Comparison of ENCODE assay signal across 32 mouse cellular contexts in the genomic region with DNA sequence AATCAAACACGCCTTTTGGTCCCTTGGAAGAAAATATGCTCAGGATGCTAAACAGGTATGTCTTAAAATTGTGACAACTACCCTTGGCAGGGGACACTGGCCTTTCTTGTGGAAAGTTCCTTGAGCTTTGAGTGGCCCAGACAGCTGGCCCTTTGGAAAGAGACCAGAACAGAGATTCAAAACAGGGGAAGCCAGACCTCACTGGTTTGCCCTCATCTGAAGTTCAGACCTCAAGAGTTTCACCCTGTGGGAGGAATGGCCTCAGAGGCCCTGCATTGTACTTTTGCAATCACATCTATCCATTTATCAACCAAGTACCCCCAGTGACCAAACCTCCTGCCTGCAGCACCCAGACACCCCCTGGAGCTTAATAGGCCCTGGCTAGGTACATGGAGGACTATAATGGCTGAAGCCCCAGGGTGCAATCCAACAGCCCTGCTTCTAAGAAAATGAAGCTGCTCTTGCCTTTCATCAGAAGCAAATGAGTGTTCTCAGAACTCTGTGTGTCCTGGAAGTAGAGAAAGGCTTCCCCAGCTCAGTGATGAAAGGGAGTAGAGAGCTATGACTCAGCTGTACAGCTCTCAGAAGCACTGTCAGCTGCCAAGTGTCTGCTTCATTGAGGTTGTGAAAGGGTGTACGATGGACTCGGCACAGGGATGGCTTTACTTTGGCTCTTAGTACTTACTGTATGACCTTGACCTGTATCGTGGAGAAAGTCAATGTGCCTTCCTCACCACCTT. TPM values are rescaled to one million over a fixed set of nuclear protein-coding genes. Genes with fewer than 3 reads are reported as not detected.
DNase-seq lines count a peak whose midpoint lies in the region; ATAC-seq lines count a peak whose summit lies in the region.
"Had no signal": no experiment of that assay in that cellular context is flagged by ENCODE, and none has a peak within 500 bp of the region (broad histone marks: within the 10 kb centered on the region; RNA-seq: fewer than 3 reads in every experiment).

No protein-coding gene starts in this region.

- no peaks in the 10 kb centered on the region for H3K4me1 ChIP-seq in kidney, embryonic 15.5 days
- H3K4me1 ChIP-seq: forebrain, embryonic 10.5 days; limb, embryonic 13.5 days; liver, embryonic 13.5 days; midbrain, embryonic 13.5 days had no signal

- DNase-seq in frontal cortex, postnatal 36 days (ENCODE audit: low spot score in 2 of 2), result peak; percentile 5 to 7
- DNase-seq in frontal cortex, postnatal 25 days (ENCODE audit: low spot score in 2 of 2), result no peak
- DNase-seq in kidney, postnatal 36 days, result peak; percentile 25 to 60
- DNase-seq in adrenal gland, postnatal 36 days, result peak; percentile 15 to 17
- peak; percentile 21 for DNase-seq in telencephalon, adult 2 months (ENCODE audit: low read depth, low spot score)
- DNase-seq in embryo, embryonic 10.5 days (ENCODE audit: low spot score), result no peak
- DNase-seq: cerebellum, adult 11-12 months; cerebellum, postnatal 10 days; gastrocnemius, adult 2 months; heart, postnatal 4 days; layer of hippocampus, postnatal 36 days; liver, embryonic 13.5 days; lung, embryonic 14.5 days; thymus, postnatal 14 days had no signal

- H3K4me3 ChIP-seq in kidney, embryonic 15.5 days (replicated peaks), result no peak overlapping the region
- H3K4me3 ChIP-seq: forebrain, embryonic 10.5 days; gastrocnemius, adult 2 months; layer of hippocampus, adult 2 months; limb, embryonic 13.5 days; liver, embryonic 13.5 days; midbrain, embryonic 13.5 days had no signal

- no peak overlapping the region for H3K4me2 ChIP-seq in kidney, embryonic 15.5 days
- H3K4me2 ChIP-seq: hindbrain, embryonic 14.5 days; limb, embryonic 13.5 days; liver, embryonic 13.5 days; lung, embryonic 14.5 days; midbrain, embryonic 13.5 days had no signal

- no peak overlapping the region for H3K9ac ChIP-seq in kidney, embryonic 15.5 days
- H3K9ac ChIP-seq: hindbrain, embryonic 14.5 days; limb, embryonic 13.5 days; liver, embryonic 13.5 days; lung, embryonic 14.5 days; midbrain, embryonic 13.5 days had no signal

- no peaks in the 10 kb centered on the region for H3K27me3 ChIP-seq in kidney, embryonic 15.5 days
- H3K27me3 ChIP-seq: limb, embryonic 13.5 days; liver, embryonic 13.5 days; midbrain, embryonic 13.5 days had no signal

- no peak overlapping the region for H3K27ac ChIP-seq in kidney, embryonic 15.5 days
- H3K27ac ChIP-seq: forebrain, embryonic 10.5 days; gastrocnemius, adult 2 months; hindbrain, embryonic 14.5 days; kidney, postnatal 0 days; layer of hippocampus, adult 2 months; limb, embryonic 13.5 days; liver, embryonic 13.5 days; midbrain, embryonic 13.5 days had no signal

- no peaks in the 10 kb centered on the region for H3K36me3 ChIP-seq in kidney, embryonic 15.5 days
- H3K36me3 ChIP-seq: forebrain, embryonic 10.5 days; limb, embryonic 13.5 days; liver, embryonic 13.5 days; midbrain, embryonic 13.5 days had no signal

- ATAC-seq in kidney, embryonic 15.5 days (replicated peaks; ENCODE audit: low FRiP score), result no peak
- ATAC-seq: forebrain, embryonic 16.5 days; inflammation-experienced regulatory T-cells, adult 6 months; midbrain, embryonic 13.5 days had no signal

- 83% methylated on average over 4 of the region's 4 CpGs for WGBS in kidney, embryonic 15.5 days

- no peaks in the 10 kb centered on the region for H3K9me3 ChIP-seq in kidney, embryonic 15.5 days (replicated peaks)
- H3K9me3 ChIP-seq: forebrain, embryonic 10.5 days; limb, embryonic 13.5 days; liver, embryonic 13.5 days; midbrain, embryonic 13.5 days had no signal

RNA-seq across cellular contexts. Expression of a gene that starts 11.1 kb away (rescaled TPM):
- 3.5 and 4.6 TPM in 2 replicates for polyA plus RNA-seq in kidney, embryonic 15.5 days (2015; fragmentation: Nextera tagmentation; extraction: Ambion mirVana)
- total RNA-seq in adrenal gland, postnatal 36 days (2021), result not detected
- total RNA-seq: gastrocnemius, adult 2 months; gastrocnemius, postnatal 4 days; heart, postnatal 4 days; layer of hippocampus, adult 2 months; layer of hippocampus, postnatal 36 days; left cerebral cortex, postnatal 10 days; megakaryocyte, adult 5-6 weeks; monocyte, adult 5-6 weeks; neutrophil, adult 5-6 weeks had no signal
- polyA plus RNA-seq: C2C12; cortical plate, adult 2 months; embryonic facial prominence, embryonic 11.5 days; forebrain, embryonic 10.5 days; forebrain, embryonic 16.5 days; heart, embryonic 16.5 days; hindbrain, embryonic 14.5 days; inflammation-experienced regulatory T-cells, adult 6 months; limb, embryonic 13.5 days; liver, embryonic 13.5 days; lung, embryonic 14.5 days; midbrain, embryonic 13.5 days had no signal

RNA-seq across cellular contexts. Expression of a gene that starts 29.1 kb away (rescaled TPM):
- polyA plus RNA-seq in kidney, embryonic 15.5 days (2015; fragmentation: Nextera tagmentation; extraction: Ambion mirVana), result 0.64 and 1.0 TPM in 2 replicates
- 1 to 10 TPM; 3.7 to 4.3 TPM for total RNA-seq in adrenal gland, postnatal 36 days (2021)
- total RNA-seq: heart, postnatal 4 days; megakaryocyte, adult 5-6 weeks; monocyte, adult 5-6 weeks; neutrophil, adult 5-6 weeks had no signal
- polyA plus RNA-seq: C2C12; embryonic facial prominence, embryonic 11.5 days; forebrain, embryonic 10.5 days; forebrain, embryonic 16.5 days; heart, embryonic 16.5 days; hindbrain, embryonic 14.5 days; inflammation-experienced regulatory T-cells, adult 6 months; limb, embryonic 13.5 days; liver, embryonic 13.5 days; midbrain, embryonic 13.5 days had no signal

RNA-seq across cellular contexts. Expression of a gene that starts 31.1 kb away (rescaled TPM):
- polyA plus RNA-seq in kidney, embryonic 15.5 days (2015; fragmentation: Nextera tagmentation; extraction: Ambion mirVana), result 0.14 TPM in 1 of 2 replicates, not detected in the other
- not detected for total RNA-seq in adrenal gland, postnatal 36 days (2021)
- total RNA-seq: gastrocnemius, adult 2 months; gastrocnemius, postnatal 4 days; heart, postnatal 4 days; layer of hippocampus, adult 2 months; layer of hippocampus, postnatal 36 days; left cerebral cortex, postnatal 10 days; megakaryocyte, adult 5-6 weeks; monocyte, adult 5-6 weeks; neutrophil, adult 5-6 weeks had no signal
- polyA plus RNA-seq: C2C12; cortical plate, adult 2 months; embryonic facial prominence, embryonic 11.5 days; forebrain, embryonic 10.5 days; forebrain, embryonic 16.5 days; heart, embryonic 16.5 days; hindbrain, embryonic 14.5 days; limb, embryonic 13.5 days; liver, embryonic 13.5 days; lung, embryonic 14.5 days; midbrain, embryonic 13.5 days had no signal

RNA-seq across cellular contexts. Expression of a gene that starts 33.1 kb away (rescaled TPM):
- polyA plus RNA-seq in kidney, embryonic 15.5 days (2015; fragmentation: Nextera tagmentation; extraction: Ambion mirVana), result 0.06 and 0.10 TPM in 2 replicates
- total RNA-seq in adrenal gland, postnatal 36 days (2021), result not detected
- total RNA-seq: gastrocnemius, adult 2 months; gastrocnemius, postnatal 4 days; heart, postnatal 4 days; layer of hippocampus, adult 2 months; layer of hippocampus, postnatal 36 days; left cerebral cortex, postnatal 10 days; megakaryocyte, adult 5-6 weeks; neutrophil, adult 5-6 weeks had no signal
- polyA plus RNA-seq: C2C12; cortical plate, adult 2 months; embryonic facial prominence, embryonic 11.5 days; forebrain, embryonic 10.5 days; forebrain, embryonic 16.5 days; heart, embryonic 16.5 days; inflammation-experienced regulatory T-cells, adult 6 months; limb, embryonic 13.5 days; liver, embryonic 13.5 days had no signal

Comparison
In these comparisons a context has a peak if more than half of its experiments do, and no peak if none do; other contexts are left out.
1. DNase-seq: peak in frontal cortex, postnatal 36 days (2 of 2), kidney, postnatal 36 days (2 of 2), adrenal gland, postnatal 36 days (2 of 2) and telencephalon, adult 2 months (single experiment); none in frontal cortex, postnatal 25 days (0 of 2) and embryo, embryonic 10.5 days (single experiment).